Mouse (Mus musculus) hindbrain, postnatal 0 days (tissue): ENCODE results near the gene Zxdc. TPM values are rescaled to one million over a fixed set of nuclear protein-coding genes. Genes with fewer than 3 reads are reported as not detected.

ENCODE experiments used
- ATAC-seq: fragments of 200-750 bp; cut with Nextera tagmentation; 2 replicates; pipeline ENCODE4 v1.8.0; 2017; ENCODE audit warnings: mild to moderate bottlenecking, moderate TSS enrichment, moderate library complexity
- DNase-seq: peaks from one replicate; pipeline ENCODE4 v3.0.0-alpha.2; 2015; ENCODE audit warnings: low spot score
- H3K27ac ChIP-seq: fragments of 300-500 bp; sonication (generic); 2 replicates; pipeline ENCODE4 v1.5.1; 2014; ENCODE audit warnings: mild to moderate bottlenecking
- H3K27me3 ChIP-seq: fragments of 300-500 bp; sonication (generic); 2 replicates; pipeline ENCODE4 v1.6.1; 2014; ENCODE audit warnings: low read length, mixed read lengths; ENCODE audit not compliant: insufficient read depth
- H3K36me3 ChIP-seq: fragments of 300-500 bp; sonication (generic); 2 replicates; pipeline ENCODE4 v1.6.1; 2014; ENCODE audit warnings: low read length, mixed read lengths; ENCODE audit not compliant: insufficient read depth
- H3K4me1 ChIP-seq: fragments of 300-500 bp; sonication (generic); 2 replicates; pipeline ENCODE4 v1.6.1; 2014; ENCODE audit warnings: antibody characterized with exemption, low read length, mixed read lengths; ENCODE audit not compliant: insufficient read depth
- H3K4me2 ChIP-seq: fragments of 300-500 bp; sonication (generic); 2 replicates; pipeline ENCODE4 v1.6.1; 2014; ENCODE audit warnings: low read depth, mild to moderate bottlenecking, low read length, moderate library complexity, mixed read lengths
- H3K4me3 ChIP-seq: fragments of 300-500 bp; sonication (generic); 2 replicates; pipeline ENCODE4 v1.5.1; 2014; ENCODE audit warnings: low read length
- H3K9ac ChIP-seq: fragments of 300-500 bp; sonication (generic); replicated peaks from 2 replicates; pipeline ENCODE4 v1.6.1; 2014; ENCODE audit warnings: mild to moderate bottlenecking, low read length, moderate library complexity, mixed read lengths
- H3K9me3 ChIP-seq: fragments of 300-500 bp; sonication (generic); 2 replicates; pipeline ENCODE4 v1.6.1; 2016; ENCODE audit warnings: low read length, mixed read lengths
- CTCF ChIP-seq: IDR thresholded peaks from 2 replicates; pipeline ENCODE4 v1.5.1; 2016; ENCODE audit warnings: antibody characterized with exemption, control low read depth, low read depth
- WGBS: fragments of 180-500 bp; shearing (Covaris S2); extraction: QIAGEN DNeasy Blood & Tissue Kit; methylation state at CpG from one replicate; pipeline ENCODE4 v1.1.7; 2014; 5-methylcytosine and 5-hydroxymethylcytosine counted together
- polyA plus RNA-seq: library from polyadenylated mRNA; unstranded; fragments of >200 nt; fragmentation: Nextera tagmentation; extraction: Ambion mirVana; gene quantifications from 2 replicates; pipeline ENCODE4 v1.2.1, GENCODE M21; 2015
- total RNA-seq: library from RNA; depleted of rRNA; stranded (reverse); fragments of >200 nt; gene quantifications from 2 replicates; pipeline ENCODE4 v1.2.3, GENCODE M21; 2014

Zxdc gene
- total and polyA plus RNA-seq, 2 experiments from 2014 or later, result 7.4 to 49.7 TPM

DNA sequence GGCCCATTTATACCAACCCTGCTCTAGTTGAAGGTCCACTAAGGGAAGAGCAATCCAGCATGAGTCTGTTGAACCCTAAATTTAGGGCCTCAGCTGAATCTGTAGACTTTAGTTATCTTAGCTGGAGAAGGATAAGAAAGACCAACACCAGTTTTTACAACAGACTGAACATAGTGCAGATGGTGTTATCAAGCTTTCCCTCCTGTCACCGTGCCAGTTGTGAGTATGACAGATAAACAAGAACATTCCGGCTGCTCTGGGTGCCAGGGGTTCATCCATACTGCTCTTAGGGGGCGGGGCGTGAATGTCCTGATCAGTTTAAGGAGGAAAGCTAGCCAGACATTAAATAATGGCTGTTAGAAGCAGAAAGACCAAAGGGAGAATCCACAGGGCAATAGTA is 5.4 kb downstream of the Zxdc start:
- no peak overlapping the region for H3K4me2 ChIP-seq
- H3K27ac ChIP-seq, result no peak overlapping the region
- H3K9ac ChIP-seq, result no peak overlapping the region
- H3K4me1 ChIP-seq, result peaks cover 17% of the 10 kb centered on the region
- no peaks in the 10 kb centered on the region for H3K27me3 ChIP-seq
- H3K4me3 ChIP-seq, result no peak overlapping the region
- DNase-seq, result no peak
- no peak for ATAC-seq
- peaks cover 50% of the 10 kb centered on the region; the same call in 1 of the 2 replicates for H3K36me3 ChIP-seq
- WGBS, result 96% methylated on average over 4 of the region's 4 CpGs
- H3K9me3 ChIP-seq, result no peaks in the 10 kb centered on the region
- TF ChIP-seq CTCF, result no peak

DNA sequence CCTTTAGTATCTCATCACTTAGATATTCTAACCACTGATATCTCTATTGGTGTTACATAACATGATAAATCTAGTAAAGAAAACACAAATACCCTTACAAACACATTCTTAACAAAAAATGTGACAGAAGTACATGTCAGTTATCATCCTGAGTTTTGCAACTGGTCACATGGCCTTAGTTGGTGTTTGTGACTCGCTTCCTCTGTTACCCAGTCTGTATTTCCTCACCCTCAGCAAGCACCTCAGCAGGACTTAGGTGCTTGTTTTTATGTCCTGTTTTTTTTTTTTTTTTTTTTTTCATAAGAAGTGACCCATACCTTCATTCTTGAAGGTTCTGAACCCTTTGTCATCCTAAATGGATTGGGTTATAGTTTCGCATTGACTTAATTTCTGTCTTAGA is 8.4 kb downstream of the Zxdc start:
- TF ChIP-seq CTCF, result no peak
- Histone ChIP-seq H3K9ac (no peak overlapping the region), H3K36me3 (peaks cover 80% of the 10 kb centered on the region), H3K27me3 (no peaks in the 10 kb centered on the region), H3K4me2 (no peak overlapping the region), H3K27ac (no peak overlapping the region), H3K9me3 (no peaks in the 10 kb centered on the region), H3K4me3 (no peak overlapping the region), H3K4me1 (no peaks in the 10 kb centered on the region)
- DNase-seq (no peak), ATAC-seq (no peak)
- WGBS, result 94% methylated on average over 2 of the region's 2 CpGs

DNA sequence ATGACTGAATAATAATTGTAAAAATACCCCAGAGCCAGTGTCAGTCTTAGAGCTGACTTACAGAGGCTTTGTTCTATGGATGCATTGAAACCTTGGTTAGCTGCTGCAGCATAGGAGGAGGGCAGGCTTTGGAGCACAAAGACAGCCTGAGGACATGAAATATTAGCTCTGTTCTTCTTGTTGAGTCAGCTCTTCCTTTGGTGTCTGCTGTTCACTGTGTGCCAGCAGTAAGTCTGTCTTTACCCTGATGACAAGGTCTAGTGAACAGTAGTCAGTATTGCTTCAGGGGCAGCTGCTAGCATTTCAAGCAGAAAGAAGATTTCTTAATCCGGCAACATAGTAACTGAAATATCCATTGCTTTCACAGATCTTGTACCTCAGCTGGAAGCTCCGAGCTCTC is 12.2 kb downstream of the Zxdc start:
- no peak for TF ChIP-seq CTCF
- Histone ChIP-seq H3K4me2 (no peak overlapping the region), H3K9me3 (no peaks in the 10 kb centered on the region), H3K4me1 (no peaks in the 10 kb centered on the region), H3K27ac (no peak overlapping the region), H3K4me3 (no peak overlapping the region), H3K36me3 (peaks cover 78% of the 10 kb centered on the region), H3K9ac (no peak overlapping the region), H3K27me3 (no peaks in the 10 kb centered on the region)
- DNase-seq (no peak), ATAC-seq (no peak)
- WGBS, result 91% methylated on average over 2 of the region's 2 CpGs

- 78% methylated on average over 4 of the region's 4 CpGs for WGBS
- H3K27ac ChIP-seq, result no peak overlapping the region
- peaks cover 47% of the 10 kb centered on the region for H3K36me3 ChIP-seq
- DNase-seq (no peak), ATAC-seq (no peak)
- no peaks in the 10 kb centered on the region for H3K4me1 ChIP-seq
- no peaks in the 10 kb centered on the region for H3K27me3 ChIP-seq
- no peak overlapping the region for H3K4me3 ChIP-seq
- no peak for TF ChIP-seq CTCF
- H3K4me2 ChIP-seq, result no peak overlapping the region
- H3K9me3 ChIP-seq, result no peaks in the 10 kb centered on the region
- H3K9ac ChIP-seq, result no peak overlapping the region
Observed at GRCm38 (mm10) chr6:90390629-90391028, 21.3 kb downstream of the Zxdc start.

DNA sequence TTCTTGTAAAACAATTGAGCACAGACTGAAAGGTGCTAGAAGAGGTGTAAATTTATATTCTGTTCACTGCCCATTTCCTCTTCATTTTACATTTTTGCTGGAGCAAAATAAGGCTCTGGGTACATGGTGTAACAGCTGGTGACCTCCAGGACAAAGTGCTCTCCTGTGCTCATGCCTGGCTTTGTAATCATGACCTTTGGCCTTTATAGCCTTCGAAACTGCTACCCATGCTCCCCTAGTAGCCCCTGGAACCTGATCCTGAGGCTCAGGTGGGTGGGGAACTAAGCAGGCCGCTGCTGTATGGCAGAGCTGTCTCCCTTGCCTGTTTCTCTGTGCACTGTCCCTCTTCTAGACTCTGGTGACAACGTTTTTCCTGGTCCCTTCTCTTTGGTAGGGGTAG is 24.7 kb downstream of the Zxdc start:
- WGBS, result 72% methylated on average over 3 of the region's 3 CpGs
- no peak overlapping the region for H3K4me3 ChIP-seq
- H3K27ac ChIP-seq, result no peak overlapping the region
- DNase-seq (no peak), ATAC-seq (no peak)
- peaks cover 30% of the 10 kb centered on the region for H3K36me3 ChIP-seq
- H3K9me3 ChIP-seq, result no peaks in the 10 kb centered on the region
- no peak overlapping the region for H3K9ac ChIP-seq
- no peaks in the 10 kb centered on the region for H3K27me3 ChIP-seq
- TF ChIP-seq CTCF, result no peak
- no peaks in the 10 kb centered on the region for H3K4me1 ChIP-seq
- H3K4me2 ChIP-seq, result no peak overlapping the region

DNA sequence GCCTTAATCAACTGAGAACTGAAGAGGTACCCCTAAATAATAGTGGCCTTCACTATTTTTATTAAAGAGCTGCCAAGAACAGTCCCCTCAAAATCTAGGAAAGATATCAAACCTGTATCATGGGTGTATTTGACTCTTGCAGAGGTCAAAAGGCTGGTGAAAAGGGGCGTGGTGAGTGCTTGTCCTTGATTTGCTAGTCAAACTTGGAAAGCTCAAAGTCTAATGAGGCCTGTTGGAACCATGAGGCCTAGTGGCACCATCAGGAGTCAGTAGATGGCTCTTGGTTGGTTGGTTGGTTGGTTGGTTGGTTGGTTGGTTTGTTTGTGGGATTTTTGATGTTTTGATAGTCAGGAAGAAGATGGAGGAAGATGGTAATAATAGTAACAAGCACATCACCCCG is 26.5 kb downstream of the Zxdc start:
- Histone ChIP-seq H3K9me3 (no peaks in the 10 kb centered on the region), H3K27me3 (no peaks in the 10 kb centered on the region), H3K4me3 (no peak overlapping the region), H3K27ac (no peak overlapping the region), H3K36me3 (peaks cover 28% of the 10 kb centered on the region), H3K4me1 (no peaks in the 10 kb centered on the region), H3K9ac (no peak overlapping the region), H3K4me2 (no peak overlapping the region)
- WGBS, result 94% methylated on average over 2 of the region's 2 CpGs
- ATAC-seq, result no peak
- no peak for DNase-seq
- TF ChIP-seq CTCF, result no peak

- no peaks in the 10 kb centered on the region for H3K27me3 ChIP-seq
- H3K4me2 ChIP-seq, result no peak overlapping the region
- no peaks in the 10 kb centered on the region for H3K4me1 ChIP-seq
- DNase-seq (no peak), ATAC-seq (no peak)
- H3K4me3 ChIP-seq, result no peak overlapping the region
- peaks cover 14% of the 10 kb centered on the region for H3K36me3 ChIP-seq
- H3K27ac ChIP-seq, result no peak overlapping the region
- no peak for TF ChIP-seq CTCF
- no peaks in the 10 kb centered on the region for H3K9me3 ChIP-seq
- 91% methylated on average over 3 of the region's 3 CpGs for WGBS
- H3K9ac ChIP-seq, result no peak overlapping the region
Observed at GRCm38 (mm10) chr6:90397291-90397690, 28.0 kb downstream of the Zxdc start.
